ENCODE assay signal across 15 mouse cellular contexts in the genomic region with DNA sequence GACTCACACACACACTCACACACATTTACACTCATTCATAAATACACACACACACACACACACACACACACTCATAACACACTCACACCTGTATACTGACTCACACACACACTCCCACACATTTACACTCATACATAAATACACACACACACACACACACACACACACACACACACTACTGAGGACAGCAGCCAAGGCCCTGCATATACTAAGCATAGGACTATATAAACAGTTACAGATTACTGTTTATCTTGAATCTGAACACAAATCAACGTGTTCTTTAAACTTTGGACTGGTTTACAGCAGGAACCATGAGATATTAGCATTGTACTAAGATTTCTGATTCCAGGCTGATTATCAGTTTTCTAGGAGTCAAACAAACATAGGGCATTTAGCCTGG. TPM values are rescaled to one million over a fixed set of nuclear protein-coding genes. Genes with fewer than 3 reads are reported as not detected.
DNase-seq lines count a peak whose midpoint lies in the region; ATAC-seq and TF ChIP-seq lines count a peak whose summit lies in the region.
"Had no signal": no experiment of that assay in that cellular context is flagged by ENCODE, and none has a peak within 500 bp of the region (broad histone marks: within the 10 kb centered on the region; RNA-seq: fewer than 3 reads in every experiment).

No protein-coding gene starts in this region.

- H3K27me3 ChIP-seq in kidney, embryonic 15.5 days: no peaks in the 10 kb centered on the region
- no peaks in the 10 kb centered on the region for H3K27me3 ChIP-seq in lung, embryonic 15.5 days
- no peaks in the 10 kb centered on the region for H3K27me3 ChIP-seq in intestine, postnatal 0 days (replicated peaks; ENCODE audit: control insufficient read depth, insufficient read depth, low read length)
- no peaks in the 10 kb centered on the region for H3K27me3 ChIP-seq in forebrain, embryonic 13.5 days
- H3K27me3 ChIP-seq: CH12.LX; neural tube, embryonic 15.5 days had no signal

- peak; percentile 26; the same call in 1 of the 2 replicates for ATAC-seq in kidney, embryonic 15.5 days (replicated peaks; ENCODE audit: low FRiP score)
- ATAC-seq in lung, embryonic 15.5 days (ENCODE audit: borderline replicate concordance, extremely low read depth, low FRiP score, low TSS enrichment): no peak
- ATAC-seq in intestine, postnatal 0 days: peak; percentile 90
- ATAC-seq in forebrain, embryonic 13.5 days: no peak
- ATAC-seq: hindbrain, embryonic 16.5 days had no signal

- 34% methylated on average over 1 of the region's 1 CpGs for WGBS in kidney, embryonic 15.5 days
- 20% methylated on average over 1 of the region's 1 CpGs for WGBS in lung, embryonic 15.5 days
- WGBS in intestine, postnatal 0 days: 4% methylated on average over 1 of the region's 1 CpGs
- 77% methylated on average over 1 of the region's 1 CpGs for WGBS in forebrain, embryonic 13.5 days

- no peak overlapping the region for H3K27ac ChIP-seq in kidney, embryonic 15.5 days
- 0 out of 2 replicates have a peak overlapping the region, but pooled peaks have one; percentile 63 for H3K27ac ChIP-seq in lung, embryonic 15.5 days
- peak overlapping the region; percentile 60; the same call in 1 of the 2 replicates for H3K27ac ChIP-seq in intestine, postnatal 0 days (ENCODE audit: low read depth, low read length)
- no peak overlapping the region for H3K27ac ChIP-seq in forebrain, embryonic 13.5 days
- H3K27ac ChIP-seq: neural tube, embryonic 15.5 days had no signal

- no peak for DNase-seq in kidney, adult 9 months
- DNase-seq in lung, postnatal 36 days: no peak
- DNase-seq in cerebellum, postnatal 14 days: no peak
- DNase-seq: kidney, adult 8-10 months; midbrain, embryonic 14.5 days; right cerebral cortex, postnatal 14 days; thymus, postnatal 25 days had no signal

- no peaks in the 10 kb centered on the region for H3K4me1 ChIP-seq in kidney, embryonic 15.5 days
- H3K4me1 ChIP-seq in lung, embryonic 15.5 days: peaks cover 14% of the 10 kb centered on the region
- peaks cover 10% of the 10 kb centered on the region; the same call in 1 of the 2 replicates for H3K4me1 ChIP-seq in intestine, postnatal 0 days (replicated peaks; ENCODE audit: control insufficient read depth, insufficient read depth, low read length)
- H3K4me1 ChIP-seq in forebrain, embryonic 13.5 days: no peaks in the 10 kb centered on the region
- H3K4me1 ChIP-seq: neural tube, embryonic 15.5 days had no signal

- no peak overlapping the region for H3K9ac ChIP-seq in kidney, embryonic 15.5 days
- H3K9ac ChIP-seq in lung, embryonic 15.5 days: no peak overlapping the region
- H3K9ac ChIP-seq in intestine, postnatal 0 days (ENCODE audit: low read depth, low read length): no peak overlapping the region
- H3K9ac ChIP-seq in forebrain, embryonic 13.5 days: no peak overlapping the region
- H3K9ac ChIP-seq: neural tube, embryonic 15.5 days had no signal

- H3K9me3 ChIP-seq in kidney, embryonic 15.5 days (replicated peaks): no peaks in the 10 kb centered on the region
- no peaks in the 10 kb centered on the region for H3K9me3 ChIP-seq in lung, embryonic 15.5 days
- no peaks in the 10 kb centered on the region for H3K9me3 ChIP-seq in intestine, postnatal 0 days (ENCODE audit: control insufficient read depth)
- no peaks in the 10 kb centered on the region for H3K9me3 ChIP-seq in forebrain, embryonic 13.5 days (replicated peaks)
- H3K9me3 ChIP-seq: megakaryocyte, embryonic 14.5 days; neural tube, embryonic 15.5 days had no signal

- no peak overlapping the region for H3K4me2 ChIP-seq in kidney, embryonic 15.5 days
- no peak overlapping the region for H3K4me2 ChIP-seq in lung, embryonic 15.5 days
- no peak overlapping the region for H3K4me2 ChIP-seq in intestine, postnatal 0 days (replicated peaks; ENCODE audit: low read depth)
- H3K4me2 ChIP-seq in forebrain, embryonic 13.5 days: no peak overlapping the region
- H3K4me2 ChIP-seq: neural tube, embryonic 15.5 days had no signal

- no peak for TF ChIP-seq CTCF in intestine, postnatal 0 days (IDR thresholded peaks at IDR 0.05; ENCODE audit: low read depth)

- no peak overlapping the region for H3K4me3 ChIP-seq in kidney, embryonic 15.5 days (replicated peaks)
- H3K4me3 ChIP-seq in lung, embryonic 15.5 days: no peak overlapping the region
- H3K4me3 ChIP-seq in intestine, postnatal 0 days (ENCODE audit: low read depth, low read length): no peak overlapping the region
- no peak overlapping the region for H3K4me3 ChIP-seq in forebrain, embryonic 13.5 days
- H3K4me3 ChIP-seq: megakaryocyte, embryonic 14.5 days; neural tube, embryonic 15.5 days had no signal

- H3K36me3 ChIP-seq in kidney, embryonic 15.5 days: no peaks in the 10 kb centered on the region
- H3K36me3 ChIP-seq in lung, embryonic 15.5 days: no peaks in the 10 kb centered on the region
- H3K36me3 ChIP-seq in intestine, postnatal 0 days (ENCODE audit: control insufficient read depth, insufficient read depth): no peaks in the 10 kb centered on the region
- no peaks in the 10 kb centered on the region for H3K36me3 ChIP-seq in forebrain, embryonic 13.5 days (ENCODE audit: poor library complexity, severe bottlenecking)
- H3K36me3 ChIP-seq: neural tube, embryonic 15.5 days had no signal

RNA-seq across cellular contexts. Expression of a gene that starts 56.7 kb away (rescaled TPM):
- 57.3 and 57.4 TPM in 2 replicates for polyA plus RNA-seq in kidney, embryonic 15.5 days (2015; fragmentation: Nextera tagmentation; extraction: Ambion mirVana)
- polyA plus RNA-seq in lung, embryonic 15.5 days (2015; fragmentation: Nextera tagmentation; extraction: Ambion mirVana): 56.0 and 63.1 TPM in 2 replicates
- 21.5 and 22.0 TPM in 2 replicates for polyA plus RNA-seq in intestine, postnatal 0 days (2015; fragmentation: Nextera tagmentation; extraction: Ambion mirVana)
- 55.7 and 58.3 TPM in 2 replicates for polyA plus RNA-seq in forebrain, embryonic 13.5 days (2015; fragmentation: Nextera tagmentation; extraction: Ambion mirVana)

Comparison
In these comparisons a context has a peak if more than half of its experiments do, and no peak if none do; other contexts are left out.
1. ATAC-seq: peak in kidney, embryonic 15.5 days (single experiment) and intestine, postnatal 0 days (single experiment); none in lung, embryonic 15.5 days (single experiment) and forebrain, embryonic 13.5 days (single experiment).
2. H3K27ac ChIP-seq: peak in lung, embryonic 15.5 days (single experiment) and intestine, postnatal 0 days (single experiment); none in kidney, embryonic 15.5 days (single experiment) and forebrain, embryonic 13.5 days (single experiment).